Mouse (Mus musculus) lung, adult 2 months (tissue): ENCODE measurements around the gene Prkcsh. TPM values are rescaled to one million over a fixed set of nuclear protein-coding genes. Genes with fewer than 3 reads are reported as not detected.

Source experiments
- DNase-seq: peaks from one replicate; pipeline ENCODE4 v3.0.0; 2022
- H3K4me1 ChIP-seq: fragments of 200-500 bp; 2 replicates; pipeline ENCODE4 v1.6.1; 2011; ENCODE audit warnings: low read length; ENCODE audit not compliant: control insufficient read depth, insufficient read depth
- H3K4me3 ChIP-seq: fragments of 200-500 bp; replicated peaks from 2 replicates; pipeline ENCODE3; 2011; ENCODE audit warnings: low read depth, mild to moderate bottlenecking, control low read depth, low read length; ENCODE audit errors: extremely low read depth
- CTCF ChIP-seq: fragments of 200-500 bp; IDR thresholded peaks from 2 replicates; pipeline ENCODE4 v1.5.1; 2011; ENCODE audit warnings: mild to moderate bottlenecking, low read length, control low read depth; ENCODE audit not compliant: insufficient read depth
- POLR2A ChIP-seq: fragments of 200-500 bp; IDR thresholded peaks from 2 replicates; pipeline ENCODE4 v1.6.1; 2011; ENCODE audit warnings: low read depth, mild to moderate bottlenecking, control low read depth, low read length, borderline replicate concordance; ENCODE audit errors: extremely low read depth
- WGBS: fragments of 180-500 bp; shearing (Covaris S2); methylation state at CpG from one replicate; pipeline ENCODE4 v1.1.7; 2018; 5-methylcytosine and 5-hydroxymethylcytosine counted together
- polyA plus RNA-seq: library from polyadenylated mRNA; depleted of rRNA; stranded (reverse); fragments of >200 nt; gene quantifications from 2 replicates; pipeline ENCODE4 v1.2.3, GENCODE M21; 2012; rRNA removed

The Prkcsh gene
- polyA plus RNA-seq = 52.9 and 58.0 TPM in 2 replicates

GRCm38 (mm10) chr9:22002194-22003162, at the start of gene Prkcsh, which contains the start of gene Ccdc151:
TSS of gene Prkcsh (plus strand) at chr9:22002806.
TSS of gene Ccdc151 (minus strand) at chr9:22002634.
- 0 out of 2 replicates have a peak, but pooled peaks cover 6% of the 10 kb centered on the region for H3K4me1 ChIP-seq
- no peak for TF ChIP-seq CTCF
- TF ChIP-seq POLR2A = peak; percentile 93; the same call in 1 of the 2 replicates
- peak; percentile 98 for DNase-seq
- WGBS = 7% methylated on average over 57 of the region's 57 CpGs
- H3K4me3 ChIP-seq = peak within 1 kb of the TSS; percentile 77

GRCm38 (mm10) chr9:21953600-21953999, 49.0 kb upstream of the Prkcsh start:
- H3K4me1 ChIP-seq = no peaks in the 10 kb centered on the region
- no peak for DNase-seq
- H3K4me3 ChIP-seq = no peak overlapping the region
- TF ChIP-seq CTCF = no peak
- TF ChIP-seq POLR2A = no peak
- 8% methylated on average over 3 of the region's 3 CpGs for WGBS

GRCm38 (mm10) chr9:21954635-21955034, 48.0 kb upstream of the Prkcsh start:
- 64% methylated on average over 3 of the region's 3 CpGs for WGBS
- Histone ChIP-seq H3K4me3 (no peak overlapping the region), H3K4me1 (no peaks in the 10 kb centered on the region)
- TF ChIP-seq CTCF (no peak), POLR2A (no peak)
- DNase-seq = no peak

GRCm38 (mm10) chr9:21955225-21955569, 47.4 kb upstream of the Prkcsh start:
- peaks cover 1% of the 10 kb centered on the region for H3K4me1 ChIP-seq
- TF ChIP-seq CTCF (0 out of 2 replicates have a peak, but pooled peaks have one; percentile 25), POLR2A (no peak)
- H3K4me3 ChIP-seq = peak overlapping the region; percentile 96
- no peak for DNase-seq
- WGBS = 2% methylated on average over 18 of the region's 18 CpGs

GRCm38 (mm10) chr9:21955570-21956281, 46.9 kb upstream of the Prkcsh start, which contains the start of gene Swsap1:
TSS of gene Swsap1 (plus strand) at chr9:21955755.
- WGBS = under 1% methylated on average over 54 of the region's 54 CpGs
- TF ChIP-seq CTCF (no peak), POLR2A (peak; percentile 66; the same call in 1 of the 2 replicates)
- Histone ChIP-seq H3K4me1 (peaks cover 7% of the 10 kb centered on the region), H3K4me3 (peak within 1 kb of the TSS; percentile 96)
- peak; percentile 99 for DNase-seq

- WGBS = 77% methylated on average over 5 of the region's 5 CpGs
- Histone ChIP-seq H3K4me1 (peaks cover 22% of the 10 kb centered on the region), H3K4me3 (no peak overlapping the region)
- TF ChIP-seq POLR2A = no peak
- no peak for DNase-seq
Measured at GRCm38 (mm10) chr9:21958372-21958771, 44.2 kb upstream of the Prkcsh start.

- 90% methylated on average over 7 of the region's 7 CpGs for WGBS
- peaks cover 22% of the 10 kb centered on the region for H3K4me1 ChIP-seq
Measured at GRCm38 (mm10) chr9:21959244-21959643, 43.4 kb upstream of the Prkcsh start.

GRCm38 (mm10) chr9:21960135-21960534, 42.5 kb upstream of the Prkcsh start:
- WGBS = 50% methylated on average over 9 of the region's 9 CpGs
- Histone ChIP-seq H3K4me3 (no peak overlapping the region), H3K4me1 (peaks cover 22% of the 10 kb centered on the region)
- TF ChIP-seq POLR2A = no peak
- no peak for TF ChIP-seq CTCF
- DNase-seq = no peak

More at GRCm38 (mm10) chr9:21959244-21959643, 43.4 kb upstream of the Prkcsh start:
- TF ChIP-seq POLR2A (no peak), CTCF (no peak)
- H3K4me3 ChIP-seq = no peak overlapping the region
- no peak for DNase-seq

- 25% methylated on average over 26 of the region's 26 CpGs for WGBS
Measured at GRCm38 (mm10) chr9:21960558-21961208, 41.9 kb upstream of the Prkcsh start.

More at GRCm38 (mm10) chr9:21960558-21961208, 41.9 kb upstream of the Prkcsh start:
- H3K4me1 ChIP-seq = peaks cover 22% of the 10 kb centered on the region
- H3K4me3 ChIP-seq = no peak overlapping the region
- TF ChIP-seq CTCF (no peak), POLR2A (no peak)
- peak; percentile 38 for DNase-seq
